Mouse (Mus musculus): ENCODE results near the gene Islr2. TPM values are rescaled to one million over a fixed set of nuclear protein-coding genes. Genes with fewer than 3 reads are reported as not detected.

Islr2 gene
- not detected for polyA plus RNA-seq (2014; fragmentation: Illumina TruSeq; extraction: RNeasy Lipid Tissue Mini Kit (QIAGEN cat#74804); ENCODE audit: low read depth, low replicate concordance)

DNA sequence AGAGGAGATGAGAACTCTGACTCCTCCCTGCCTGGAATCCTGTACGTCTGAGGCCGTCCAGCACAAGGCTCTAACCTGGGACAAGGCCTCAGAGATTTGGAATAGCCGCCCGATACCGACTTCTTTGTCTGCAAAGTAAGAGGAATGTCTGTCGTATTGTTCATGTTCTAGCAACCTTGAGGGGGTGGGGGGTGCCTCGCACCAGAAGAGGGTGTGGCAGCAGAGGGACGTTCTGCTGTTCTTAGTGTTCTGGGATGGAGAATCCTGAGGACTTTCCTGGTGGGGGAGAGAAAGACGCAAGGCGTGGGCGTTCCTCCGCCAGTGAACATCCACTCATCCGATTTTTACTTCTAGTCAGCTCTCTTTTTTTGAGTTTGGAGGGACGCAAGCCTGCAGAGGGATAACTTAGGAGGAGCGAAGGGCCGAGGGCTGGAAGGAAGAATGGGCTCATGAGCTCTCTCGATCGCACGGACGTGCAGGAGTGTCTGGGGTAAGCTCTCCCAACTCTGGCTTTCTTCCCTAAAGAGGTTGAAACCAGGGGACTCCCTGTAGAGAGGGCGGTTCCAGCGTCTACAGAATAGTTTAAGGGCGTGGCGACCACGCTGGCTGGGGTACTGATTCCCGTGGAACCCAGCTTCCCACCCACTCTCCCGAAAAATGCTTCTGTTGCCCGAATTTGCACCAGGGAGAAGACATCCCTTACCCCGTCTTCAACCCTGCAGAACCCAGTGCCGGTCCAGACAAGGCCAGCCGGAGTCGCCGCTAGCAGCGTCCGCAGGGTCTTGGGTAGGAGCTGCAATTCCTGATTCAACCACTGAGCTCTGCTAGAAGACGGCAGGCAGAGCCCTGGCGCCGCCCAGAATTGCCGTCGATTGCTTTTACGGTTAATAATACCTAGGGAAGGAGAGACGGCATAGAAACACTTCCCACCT lies at the start of gene Islr2, which contains the start of gene Islr:
Gene Islr2, minus strand, starts transcription at position 804 of the 932 bp plus-strand sequence.
Gene Islr, minus strand, starts transcription at position 791 of the 932 bp plus-strand sequence.

GRCm38 (mm10) chr9:58253033-58253804 lies 49.1 kb upstream of the Islr2 start, which contains the start of gene Stoml1:
Gene Stoml1, plus strand, starts transcription at chr9:58253164.

GRCm38 (mm10) chr9:58249592-58250192 lies 45.6 kb upstream of the Islr2 start, which contains the start of gene Pml:
Gene Pml, minus strand, starts transcription at chr9:58249786.

Other genes starting within 250 kb of the Islr2 start
- gene Cyp11a1, start 197.9 kb downstream of the Islr2 start, polyA plus RNA-seq (2014; fragmentation: Illumina TruSeq; extraction: RNeasy Lipid Tissue Mini Kit (QIAGEN cat#74804); ENCODE audit: low read depth, low replicate concordance) = 1,517 TPM
- gene Stra6, start 140.5 kb downstream of the Islr2 start, polyA plus RNA-seq (2014; fragmentation: Illumina TruSeq; extraction: RNeasy Lipid Tissue Mini Kit (QIAGEN cat#74804); ENCODE audit: low read depth, low replicate concordance) = not detected
- not detected for gene Ccdc33, start 85.5 kb downstream of the Islr2 start, polyA plus RNA-seq (2014; fragmentation: Illumina TruSeq; extraction: RNeasy Lipid Tissue Mini Kit (QIAGEN cat#74804); ENCODE audit: low read depth, low replicate concordance)
- 3.8 TPM for gene Islr, start within 50 bp of the Islr2 start, polyA plus RNA-seq (2014; fragmentation: Illumina TruSeq; extraction: RNeasy Lipid Tissue Mini Kit (QIAGEN cat#74804); ENCODE audit: low read depth, low replicate concordance)
- 4.0 TPM for gene Pml, start 45.5 kb upstream of the Islr2 start, polyA plus RNA-seq (2014; fragmentation: Illumina TruSeq; extraction: RNeasy Lipid Tissue Mini Kit (QIAGEN cat#74804); ENCODE audit: low read depth, low replicate concordance)
- gene Stoml1, start 48.8 kb upstream of the Islr2 start, polyA plus RNA-seq (2014; fragmentation: Illumina TruSeq; extraction: RNeasy Lipid Tissue Mini Kit (QIAGEN cat#74804); ENCODE audit: low read depth, low replicate concordance) = 5.2 TPM
- 0.93 TPM for gene Loxl1, start 108.9 kb upstream of the Islr2 start, polyA plus RNA-seq (2014; fragmentation: Illumina TruSeq; extraction: RNeasy Lipid Tissue Mini Kit (QIAGEN cat#74804); ENCODE audit: low read depth, low replicate concordance)
- gene Tbc1d21, start 166.1 kb upstream of the Islr2 start, polyA plus RNA-seq (2014; fragmentation: Illumina TruSeq; extraction: RNeasy Lipid Tissue Mini Kit (QIAGEN cat#74804); ENCODE audit: low read depth, low replicate concordance) = not detected